Mouse (Mus musculus) liver, embryonic 14.5 days (tissue): ENCODE results near the gene Uts2b.

ENCODE experiments used
- CTCF ChIP-seq: IDR thresholded peaks from 2 replicates; pipeline ENCODE4 v1.5.1; 2016; ENCODE audit warnings: antibody characterized with exemption, low read depth, control low read depth
- EP300 ChIP-seq: IDR thresholded peaks from 2 replicates; pipeline ENCODE4 v1.6.1; 2016; ENCODE audit warnings: antibody characterized with exemption, low read depth

DNA sequence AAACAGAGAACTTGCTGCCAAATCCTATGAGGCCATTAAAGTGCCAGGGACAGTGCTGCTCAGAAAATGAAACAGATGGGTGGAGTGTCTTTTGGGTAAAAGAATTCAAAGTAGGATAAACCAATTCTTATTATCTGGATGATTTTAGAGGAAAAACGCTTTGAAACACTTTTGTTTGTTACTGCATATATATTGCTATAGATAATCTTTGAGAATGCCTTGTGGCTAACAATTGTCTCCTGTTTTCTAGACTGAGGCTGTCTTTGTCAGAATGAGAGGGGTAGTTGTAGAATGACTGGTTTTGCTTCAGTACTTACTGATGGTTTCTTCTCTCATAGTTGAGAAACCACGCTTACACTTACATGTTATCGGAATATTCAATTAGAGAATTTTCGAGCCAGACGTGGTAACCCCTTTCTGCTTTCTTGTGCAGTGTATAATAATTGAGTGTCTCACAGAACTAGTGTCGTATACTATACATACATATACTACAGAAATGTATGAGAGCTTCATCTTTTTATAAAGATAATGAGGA lies 29.7 kb upstream of the Uts2b start:
- TF ChIP-seq CTCF = no peak
- TF ChIP-seq EP300 = no peak
